Comparison of ENCODE assay signal across 18 mouse cellular contexts in genomic region chr8:74327521-74327920, GRCm38 (mm10).
"Had no signal": no experiment of that assay in that cellular context is flagged by ENCODE, and none has a peak within 500 bp of the region (broad histone marks: within the 10 kb centered on the region; RNA-seq: fewer than 3 reads in every experiment).

No protein-coding gene starts in this region.

- H3K36me3 ChIP-seq: limb, embryonic 12.5 days; liver, embryonic 13.5 days; lung, embryonic 15.5 days had no signal

- DNase-seq: kidney, adult 9 months; kidney, postnatal 4 days; liver; liver, embryonic 13.5 days; liver, postnatal 0 days; lung, postnatal 14 days; right cerebral cortex, adult 18-20 months; right cerebral cortex, postnatal 25 days; thymus, postnatal 14 days had no signal

- ATAC-seq: liver, postnatal 0 days; midbrain, embryonic 16.5 days had no signal

- H3K4me2 ChIP-seq: limb, embryonic 12.5 days; liver, embryonic 13.5 days; lung, embryonic 15.5 days; midbrain, embryonic 11.5 days had no signal

- H3K9ac ChIP-seq: limb, embryonic 12.5 days; liver, embryonic 13.5 days; liver, postnatal 0 days; lung, embryonic 15.5 days had no signal

- H3K9me3 ChIP-seq: limb, embryonic 12.5 days; liver, embryonic 13.5 days; lung, embryonic 15.5 days; megakaryocyte, embryonic 14.5 days had no signal

- H3K27ac ChIP-seq: kidney, postnatal 0 days; left cerebral cortex, adult 2 months; limb, embryonic 12.5 days; liver, embryonic 13.5 days; lung, embryonic 15.5 days; macrophage; stomach, postnatal 0 days had no signal

- H3K4me1 ChIP-seq: limb, embryonic 12.5 days; liver, embryonic 13.5 days; lung, embryonic 15.5 days; megakaryocyte, embryonic 14.5 days had no signal

- H3K4me3 ChIP-seq: left cerebral cortex, adult 2 months; limb, embryonic 12.5 days; liver, embryonic 13.5 days; lung, embryonic 15.5 days; megakaryocyte, embryonic 14.5 days had no signal

- H3K27me3 ChIP-seq: limb, embryonic 12.5 days; liver, embryonic 13.5 days; lung, embryonic 15.5 days; megakaryocyte, embryonic 14.5 days had no signal
